Mouse (Mus musculus) right cerebral cortex, postnatal 36 days (tissue): ENCODE data around the gene Syt9.
A peak's percentile ranks its signal among the peaks of the same experiment; 100 is the strongest.

Experiments
- DNase-seq, 2 experiments: peaks; one replicate each; pipeline ENCODE4 v3.0.0; 2022; ENCODE audit warnings: low spot score in 2 of 2, mixed read lengths in 1 of 2

Syt9 gene

DNA sequence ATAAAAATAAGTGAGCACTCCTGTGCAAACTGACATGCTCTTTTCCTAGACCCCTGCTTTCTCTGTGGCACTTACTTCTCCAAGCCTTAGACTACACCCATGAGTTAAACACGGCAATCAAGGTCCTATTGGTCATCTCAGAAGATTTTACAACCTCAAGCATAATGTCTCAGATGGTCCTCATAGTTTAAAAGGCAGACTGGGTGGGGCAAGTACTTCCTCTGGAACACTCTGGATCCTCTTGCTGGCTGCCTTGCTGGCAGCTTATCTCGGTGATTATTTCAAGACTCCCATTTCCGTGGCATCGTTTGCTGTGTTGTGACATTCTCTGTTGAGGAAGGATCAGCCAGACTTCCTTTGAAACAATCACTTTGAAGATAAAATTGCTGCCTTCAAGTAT lies 169.5 kb downstream of the Syt9 start:
- DNase-seq, result no peak

GRCm38 (mm10) chr7:107545011-107545410 lies 174.5 kb downstream of the Syt9 start:
- DNase-seq, result no peak

GRCm38 (mm10) chr7:107547872-107548271 lies 177.3 kb downstream of the Syt9 start:
- DNase-seq, result no peak

- no peak for DNase-seq
Measured at GRCm38 (mm10) chr7:107553461-107553860, 182.9 kb downstream of the Syt9 start.

DNA sequence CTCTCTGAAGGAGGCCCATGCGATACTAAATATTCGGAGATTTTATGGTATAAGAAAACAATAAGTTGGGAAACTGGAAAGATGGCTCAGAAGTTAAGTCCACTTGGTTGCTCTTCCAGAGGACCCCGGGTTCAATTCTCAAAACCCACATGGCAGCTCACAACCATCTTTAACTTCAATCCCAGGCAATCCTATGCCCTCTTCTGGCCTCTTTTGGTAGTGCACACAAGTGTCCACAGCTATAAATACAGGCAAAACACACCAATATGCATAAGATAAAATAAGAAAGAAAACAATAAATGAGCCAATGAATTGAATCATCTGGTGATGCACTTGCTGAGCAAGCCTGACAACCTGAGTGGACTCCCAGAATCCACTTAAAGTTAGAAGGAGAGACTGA lies 185.4 kb downstream of the Syt9 start:
- no peak for DNase-seq

DNA sequence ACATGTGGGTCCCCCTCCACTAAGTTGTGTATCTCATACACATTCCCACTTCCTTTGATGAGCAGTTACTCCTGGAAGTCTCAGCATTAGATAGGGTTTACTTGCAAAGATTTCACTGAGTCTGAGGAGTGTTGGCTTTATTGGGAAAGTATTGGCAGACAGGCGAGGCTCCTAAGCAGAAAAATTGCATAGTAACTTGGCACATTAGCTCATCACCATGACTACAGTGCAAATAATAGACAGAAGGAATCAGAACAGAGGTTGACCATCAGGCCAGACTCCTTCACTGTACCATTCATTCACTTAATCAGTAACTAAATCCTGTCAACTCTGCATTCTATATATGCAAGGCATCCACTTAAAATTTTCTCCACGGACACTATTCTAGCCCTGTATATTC lies 190.1 kb downstream of the Syt9 start:
- DNase-seq, result no peak

- DNase-seq, result no peak
Measured at GRCm38 (mm10) chr7:107561584-107561983, 191.1 kb downstream of the Syt9 start.

DNA sequence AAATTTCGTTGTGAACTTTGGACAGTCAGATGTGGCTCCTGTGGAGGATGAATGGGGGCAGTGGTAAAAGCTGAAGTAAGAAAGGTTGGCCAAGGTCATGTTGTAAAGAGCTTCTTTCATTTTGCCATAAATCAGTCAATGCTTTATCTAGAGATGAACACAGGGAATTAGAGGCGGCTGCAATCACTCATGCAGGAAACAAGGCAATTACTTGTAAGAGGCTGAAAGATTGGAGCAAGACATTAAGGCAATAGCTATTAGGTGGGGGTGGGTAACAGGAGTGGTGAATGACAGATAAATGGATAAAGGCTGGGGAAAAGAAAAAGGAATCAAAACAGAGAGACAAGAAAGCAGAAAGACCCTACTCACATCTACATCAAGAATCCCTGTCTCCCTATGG lies 193.2 kb downstream of the Syt9 start:
- DNase-seq, result no peak

DNA sequence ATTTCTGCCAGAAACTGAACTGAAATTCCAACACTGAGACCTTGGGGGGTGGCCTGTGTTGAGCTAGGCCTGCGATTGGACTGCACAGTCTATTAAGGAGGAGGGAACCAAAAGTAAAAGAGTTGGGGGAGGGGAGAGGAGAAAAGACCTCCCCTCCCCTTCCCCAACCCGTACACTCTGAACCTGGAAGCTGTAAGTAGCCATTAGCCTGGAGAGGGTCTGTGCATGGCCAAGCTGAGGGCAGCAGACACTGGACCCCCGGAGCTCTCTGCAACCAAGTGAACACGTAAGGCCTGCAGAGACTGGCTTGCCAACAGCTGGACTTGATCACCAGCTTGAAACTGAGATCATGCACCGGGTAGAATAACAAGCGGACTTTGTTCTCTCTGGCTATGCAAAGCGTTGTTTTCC lies 196.7 kb downstream of the Syt9 start, which contains the start of gene Olfml1:
Gene Olfml1 (plus strand): TSS at position 186 of the 411 bp plus-strand sequence.
- peak in 1 of 2 experiments; percentile 2 for DNase-seq

- DNase-seq, result no peak
Measured at GRCm38 (mm10) chr7:107567674-107568073, 197.1 kb downstream of the Syt9 start.

- DNase-seq, result no peak
Measured at GRCm38 (mm10) chr7:107568971-107569370, 198.4 kb downstream of the Syt9 start.

DNA sequence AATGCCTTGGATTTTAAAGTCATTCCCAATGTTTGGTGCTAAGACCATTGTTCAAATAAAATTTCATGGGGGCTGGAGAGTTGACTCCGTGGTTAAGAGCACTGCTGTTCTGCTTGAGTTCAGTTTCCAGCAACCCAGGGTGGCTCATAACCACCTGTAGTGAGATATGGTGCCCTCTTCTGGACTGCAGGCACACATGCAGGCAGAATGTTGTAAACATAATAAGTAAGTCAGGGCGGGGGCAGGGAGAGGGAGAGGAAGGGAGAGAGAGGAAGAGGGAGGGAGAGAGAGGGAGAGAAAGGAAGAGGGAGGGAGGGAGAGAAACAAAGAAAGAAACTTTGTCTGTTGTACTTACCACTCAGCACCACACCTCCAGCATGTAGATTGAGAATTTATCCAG lies 203.3 kb downstream of the Syt9 start:
- no peak for DNase-seq

GRCm38 (mm10) chr7:107574276-107574675 lies 203.7 kb downstream of the Syt9 start:
- no peak for DNase-seq

DNA sequence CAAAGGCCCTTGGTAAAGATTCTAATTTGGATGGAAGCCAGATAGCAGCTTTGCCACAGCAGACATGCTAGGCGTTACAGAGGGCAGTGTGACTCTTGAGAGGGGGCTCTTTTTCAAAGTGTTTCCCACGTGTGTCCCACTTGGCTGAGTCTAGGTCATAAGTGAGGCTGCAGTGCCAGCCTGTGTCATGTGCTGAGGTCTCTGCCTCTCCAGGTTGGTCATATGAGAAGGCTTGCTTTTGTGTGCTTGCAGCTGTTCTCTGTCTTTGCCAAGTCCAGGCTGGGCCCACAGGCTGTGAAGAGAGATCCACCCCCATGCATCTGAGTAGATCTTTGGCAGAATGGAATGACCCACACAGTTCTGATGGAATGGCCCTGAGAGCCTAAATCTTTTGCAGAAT lies 222.1 kb downstream of the Syt9 start:
- DNase-seq, result peak; percentile 10 to 23

GRCm38 (mm10) chr7:107593904-107594303 lies 223.4 kb downstream of the Syt9 start:
- no peak for DNase-seq

- DNase-seq, result peak; percentile 8 to 12
Measured at GRCm38 (mm10) chr7:107594325-107594856, 223.9 kb downstream of the Syt9 start.

GRCm38 (mm10) chr7:107594857-107595402 lies 224.4 kb downstream of the Syt9 start, which contains the start of gene Ppfibp2:
TSS of gene Ppfibp2 (plus strand) at chr7:107595207.
- peak; percentile 59 to 63 for DNase-seq

GRCm38 (mm10) chr7:107595426-107595825 lies 224.9 kb downstream of the Syt9 start:
- DNase-seq, result no peak

- no peak for DNase-seq
Measured at GRCm38 (mm10) chr7:107596753-107597152, 226.2 kb downstream of the Syt9 start.

- DNase-seq, result no peak
Measured at GRCm38 (mm10) chr7:107597956-107598355, 227.4 kb downstream of the Syt9 start.
